Mouse (Mus musculus): ENCODE results near the gene Ankrd44. TPM values are rescaled to one million over a fixed set of nuclear protein-coding genes. Genes with fewer than 3 reads are reported as not detected.

Gene Ankrd44
- polyA plus RNA-seq, 1 experiment = 17.8 TPM

DNA sequence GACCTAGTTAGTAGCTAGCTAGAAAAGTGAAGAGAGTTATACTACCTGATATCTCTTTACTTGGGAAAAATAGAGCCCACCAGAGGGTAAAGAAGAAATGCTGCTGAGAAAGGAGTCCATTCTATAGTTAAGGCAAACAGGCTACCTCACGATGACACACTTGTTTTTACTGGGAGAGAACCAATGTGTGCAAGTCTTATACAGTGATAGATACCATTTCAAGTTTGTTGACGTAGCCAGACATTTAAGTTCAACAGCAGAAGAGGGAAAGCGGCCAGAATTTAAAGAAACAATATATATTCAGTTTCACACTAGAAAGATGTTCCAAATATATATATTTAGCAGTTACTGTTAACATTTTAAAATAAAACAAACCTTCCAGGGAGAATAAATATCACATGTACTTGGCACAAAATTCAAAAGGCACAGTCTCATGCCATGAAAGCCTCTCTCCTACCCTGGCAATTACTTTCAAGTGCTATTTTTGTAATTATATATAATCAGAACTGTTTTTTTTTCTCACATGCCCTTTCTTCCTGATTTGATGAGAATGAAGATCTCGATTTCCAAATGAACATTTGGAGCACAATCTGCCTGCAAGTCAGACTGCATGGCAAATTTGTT is 328.5 kb downstream of the Ankrd44 start:
- TF ChIP-seq POLR2A (IDR thresholded peaks at IDR 0.05; ENCODE audit: low read depth, low read length) (no peak), CTCF (conservative IDR thresholded peaks at IDR 0.05; ENCODE audit: insufficient read depth, insufficient read length, low read depth, low read length) (no peak)
- 83% methylated on average over 4 of the region's 4 CpGs for WGBS
- no peak overlapping the region for H3K4me3 ChIP-seq (ENCODE audit: insufficient read depth, low read depth, low read length)

GRCm38 (mm10) chr1:54596151-54596550 is 330.0 kb downstream of the Ankrd44 start:
- H3K27me3 ChIP-seq (replicated peaks; ENCODE audit: control insufficient read depth, insufficient read depth, low read length) = no peaks in the 10 kb centered on the region; the same call in 1 of the 2 replicates
- no peak for DNase-seq
- WGBS = 67% methylated on average over 2 of the region's 2 CpGs
- no peak for TF ChIP-seq POLR2A (IDR thresholded peaks at IDR 0.05; ENCODE audit: low read depth, low read length)
- no peak for TF ChIP-seq CTCF (conservative IDR thresholded peaks at IDR 0.05; ENCODE audit: insufficient read depth, insufficient read length, low read depth, low read length)
- no peaks in the 10 kb centered on the region for H3K36me3 ChIP-seq (ENCODE audit: control insufficient read depth, insufficient read depth, low read length)
- no peak overlapping the region for H3K27ac ChIP-seq (ENCODE audit: insufficient read depth, low read depth, low read length)
- no peak overlapping the region for H3K4me3 ChIP-seq (ENCODE audit: insufficient read depth, low read depth, low read length)
- no peaks in the 10 kb centered on the region; the same call in 1 of the 2 replicates for H3K4me1 ChIP-seq (ENCODE audit: control insufficient read depth, insufficient read depth, low read length)

More for the DNA sequence above, 328.5 kb downstream of the Ankrd44 start:
- Histone ChIP-seq H3K27ac (ENCODE audit: insufficient read depth, low read depth, low read length) (no peak overlapping the region), H3K4me1 (ENCODE audit: control insufficient read depth, insufficient read depth, low read length) (no peaks in the 10 kb centered on the region; the same call in 1 of the 2 replicates), H3K27me3 (replicated peaks; ENCODE audit: control insufficient read depth, insufficient read depth, low read length) (no peaks in the 10 kb centered on the region; the same call in 1 of the 2 replicates), H3K36me3 (ENCODE audit: control insufficient read depth, insufficient read depth, low read length) (no peaks in the 10 kb centered on the region)
- DNase-seq = no peak

Other genes starting within 250 kb of the Ankrd44 start
- gene Sf3b1, start 101.1 kb upstream of the Ankrd44 start, polyA plus RNA-seq (2012; rRNA removed) = 24.3 and 33.6 TPM in 2 replicates
- gene Coq10b, start 126.4 kb upstream of the Ankrd44 start, polyA plus RNA-seq (2012; rRNA removed) = 16.2 and 20.7 TPM in 2 replicates
- gene Hspe1, start 161.7 kb upstream of the Ankrd44 start, polyA plus RNA-seq (2012; rRNA removed) = 46.2 and 90.1 TPM in 2 replicates
- gene Hspd1, start 161.9 kb upstream of the Ankrd44 start, polyA plus RNA-seq (2012; rRNA removed) = 66.8 and 99.8 TPM in 2 replicates
- 10.3 and 16.0 TPM in 2 replicates for gene Mob4, start 204.8 kb upstream of the Ankrd44 start, polyA plus RNA-seq (2012; rRNA removed)